Mouse (Mus musculus) Patski (cell line): ENCODE measurements around the gene Pex26. TPM values are rescaled to one million over a fixed set of nuclear protein-coding genes. Genes with fewer than 3 reads are reported as not detected.

ENCODE experiments used
- ATAC-seq: fragments of 100-300 bp; one replicate; pipeline ENCODE4 v1.8.0; 2021
- CTCF ChIA-PET: fragments of 350-600 bp; sonication (Branson Sonifier 250); formaldehyde crosslinking; loops from one replicate; lab custom pipeline; 2022; ENCODE audit warnings: inconsistent platforms; lab: Charles Lee
- POLR2A ChIA-PET: fragments of 350-600 bp; sonication (Branson Sonifier 250); formaldehyde crosslinking; loops from one replicate; lab custom pipeline; 2022; ENCODE audit warnings: antibody characterized with exemption, inconsistent platforms; lab: Charles Lee
- DNase-seq: peaks from one replicate; pipeline ENCODE4 v3.0.0-alpha.2; 2011; ENCODE audit warnings: low read depth, low spot score
- H3K27me3 ChIP-seq: fragments of 371-371 bp; one replicate; pipeline ENCODE4 v1.5.1; 2021
- CTCF ChIP-seq: fragments of 100-300 bp; IDR thresholded peaks from one replicate; pipeline ENCODE4 v1.5.1; 2021
- in situ Hi-C: fragments of 300-500 bp; cut with MboI; formaldehyde crosslinking; loops from 3 replicates; pipeline ENCODE4 v1.11.1; 2018; ENCODE audit warnings: low pct_unique_long_range_greater_than_20kb, mixed read lengths
- polyA plus RNA-seq: library from polyadenylated mRNA; unstranded; gene quantifications from one replicate; pipeline ENCODE4 v1.2.3, GENCODE M21; 2021

Pex26 gene
- polyA plus RNA-seq: 22.1 TPM

- H3K27me3 ChIP-seq: no peaks in the 10 kb centered on the region
- peak; percentile 87 for ATAC-seq
- ChIA-PET POLR2A (interaction anchor here (0.6 to 0.9 kb wide), 2 partner anchors 213 to 1302 kb away, joined by 3 read pairs; no protein-coding TSS in a partner anchor), CTCF (interaction anchor here (1.2 to 2.2 kb wide), 3 partner anchors 9 to 203 kb away, joined by 3 to 6 read pairs (median 4); no protein-coding TSS in a partner anchor)
- in situ Hi-C loops: no loop called here
- peak; percentile 47 for DNase-seq
- no peak for TF ChIP-seq CTCF
Measured at GRCm38 (mm10) chr6:121183414-121184173, at the start of gene Pex26. Gene Pex26, plus strand, starts transcription at chr6:121183667.

- in situ Hi-C loops: loop anchor here (5.0 kb wide), 1 partner anchor 43 kb away; no protein-coding TSS in a partner anchor
- ChIA-PET CTCF (interaction anchor here (1.5 kb wide), 1 partner anchor 9 kb away, joined by 4 read pairs; no protein-coding TSS in a partner anchor), POLR2A (no interaction called here)
- no peak for ATAC-seq
- H3K27me3 ChIP-seq: no peaks in the 10 kb centered on the region
- no peak for DNase-seq
- no peak for TF ChIP-seq CTCF
Measured at GRCm38 (mm10) chr6:121134249-121134648, 49.2 kb upstream of the Pex26 start.

DNA sequence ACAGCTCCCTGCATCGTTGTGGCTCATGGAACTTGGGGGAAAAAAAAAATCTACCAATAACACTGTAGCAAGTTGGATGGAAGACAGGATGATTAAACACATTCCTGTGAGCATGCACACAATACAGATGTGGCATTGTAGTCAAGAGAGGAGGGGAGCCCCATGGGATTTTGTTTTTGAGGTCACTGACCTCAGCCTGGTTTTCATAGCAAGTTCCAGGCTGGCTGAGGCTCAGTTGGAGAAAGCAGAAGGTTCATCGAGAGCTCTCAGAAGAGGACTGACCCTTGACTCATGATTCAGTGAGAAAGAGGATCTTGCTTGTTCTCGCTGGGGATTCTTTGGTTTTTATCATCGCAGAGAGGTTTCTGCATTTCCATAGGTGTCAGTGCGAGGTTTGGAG is 48.6 kb upstream of the Pex26 start:
- ATAC-seq (no peak), DNase-seq (no peak)
- no peaks in the 10 kb centered on the region for H3K27me3 ChIP-seq
- TF ChIP-seq CTCF: no peak
- in situ Hi-C loops: loop anchor here (5.0 kb wide), 1 partner anchor 42 kb away; no protein-coding TSS in a partner anchor
- CTCF ChIA-PET: interaction anchor here (1.5 kb wide), 1 partner anchor 8 kb away, joined by 4 read pairs; no protein-coding TSS in a partner anchor
- POLR2A ChIA-PET: no interaction called here

GRCm38 (mm10) chr6:121137222-121137621 is 46.2 kb upstream of the Pex26 start:
- in situ Hi-C loops: no loop called here
- TF ChIP-seq CTCF: no peak
- POLR2A ChIA-PET: no interaction called here
- DNase-seq (no peak), ATAC-seq (no peak)
- no peaks in the 10 kb centered on the region for H3K27me3 ChIP-seq
- CTCF ChIA-PET: interaction anchor here (1.6 kb wide), 1 partner anchor 33 kb away, joined by 3 read pairs; no protein-coding TSS in a partner anchor

DNA sequence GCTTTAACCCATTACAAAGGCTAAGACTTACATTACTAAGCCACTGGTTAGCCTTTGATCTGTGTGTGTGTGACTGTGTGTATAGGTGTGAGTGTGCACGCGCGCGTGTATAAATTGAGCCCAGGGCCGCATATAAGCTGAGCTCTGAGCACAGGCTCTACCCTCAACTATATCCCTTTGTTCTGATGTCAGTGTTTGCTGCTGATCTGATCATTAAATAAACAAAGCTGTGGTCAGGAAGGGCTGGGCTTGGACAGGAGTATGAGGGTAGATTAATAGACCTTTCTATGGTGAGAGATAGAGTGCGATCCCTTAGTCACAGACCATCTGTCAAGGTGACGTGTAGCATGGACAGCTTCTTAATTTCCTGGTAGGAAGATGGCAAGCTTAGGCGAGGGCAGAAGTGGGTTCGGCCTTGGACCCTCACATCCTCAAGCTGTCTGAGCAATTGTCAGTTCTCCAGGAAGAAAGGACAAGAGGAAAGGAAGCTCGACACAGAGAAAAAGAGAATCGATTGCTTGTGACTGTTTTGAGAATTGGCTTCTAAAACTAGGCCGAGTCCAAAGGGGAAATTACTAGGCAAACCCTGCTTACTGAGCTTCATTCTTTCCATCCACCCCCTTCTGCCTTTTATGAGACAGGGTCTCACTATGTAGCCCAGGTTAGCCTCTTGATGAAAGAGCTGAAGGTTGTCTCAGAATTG is 45.0 kb upstream of the Pex26 start:
- in situ Hi-C loops: no loop called here
- H3K27me3 ChIP-seq: no peaks in the 10 kb centered on the region
- ATAC-seq: no peak

DNA sequence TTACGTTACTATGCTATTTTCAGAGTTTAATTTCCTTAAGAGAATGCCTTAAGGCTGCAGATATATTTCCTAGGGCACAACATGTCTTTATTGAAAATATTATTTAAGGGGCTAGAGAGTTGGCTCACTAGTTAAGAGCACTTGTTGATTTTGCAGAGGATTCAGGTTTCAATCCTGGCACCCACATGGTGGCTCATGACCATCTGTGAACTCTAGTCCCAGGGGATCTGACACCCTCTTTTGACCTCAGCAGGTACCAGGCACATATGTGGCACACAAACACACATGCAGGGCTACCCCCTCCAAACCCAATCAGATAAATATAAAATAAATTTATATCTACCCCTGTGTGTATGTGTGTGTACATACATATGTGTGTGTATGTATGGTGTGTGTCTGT is 44.2 kb upstream of the Pex26 start:
- DNase-seq: no peak
- ChIA-PET CTCF (interaction anchor here (0.8 to 5.2 kb wide), 6 partner anchors 8 to 40 kb away, joined by 3 to 25 read pairs (median 5); partner anchors contain the start of gene Mical3), POLR2A (interaction anchor here (0.8 kb wide), 1 partner anchor 33 kb away, joined by 3 read pairs; no protein-coding TSS in a partner anchor)
- H3K27me3 ChIP-seq: no peaks in the 10 kb centered on the region
- no peak for TF ChIP-seq CTCF
- in situ Hi-C loops: no loop called here
- no peak for ATAC-seq

More for the DNA sequence above, 45.0 kb upstream of the Pex26 start:
- CTCF ChIA-PET: interaction anchor here (0.7 to 5.2 kb wide), 6 partner anchors 7 to 167 kb away, joined by 3 to 25 read pairs (median 4); partner anchors contain the start of gene Mical3
- no peak for TF ChIP-seq CTCF
- POLR2A ChIA-PET: interaction anchor here (0.8 kb wide), 1 partner anchor 34 kb away, joined by 3 read pairs; no protein-coding TSS in a partner anchor
- no peak for DNase-seq

- ChIA-PET CTCF (interaction anchor here (1.1 to 5.2 kb wide), 4 partner anchors 8 to 16 kb away, joined by 3 to 25 read pairs (median 6); partner anchors contain the start of gene Mical3), POLR2A (no interaction called here)
- H3K27me3 ChIP-seq: no peaks in the 10 kb centered on the region
- no peak for TF ChIP-seq CTCF
- in situ Hi-C loops: no loop called here
- DNase-seq (no peak), ATAC-seq (no peak)
Measured at GRCm38 (mm10) chr6:121142298-121142697, 41.2 kb upstream of the Pex26 start.

DNA sequence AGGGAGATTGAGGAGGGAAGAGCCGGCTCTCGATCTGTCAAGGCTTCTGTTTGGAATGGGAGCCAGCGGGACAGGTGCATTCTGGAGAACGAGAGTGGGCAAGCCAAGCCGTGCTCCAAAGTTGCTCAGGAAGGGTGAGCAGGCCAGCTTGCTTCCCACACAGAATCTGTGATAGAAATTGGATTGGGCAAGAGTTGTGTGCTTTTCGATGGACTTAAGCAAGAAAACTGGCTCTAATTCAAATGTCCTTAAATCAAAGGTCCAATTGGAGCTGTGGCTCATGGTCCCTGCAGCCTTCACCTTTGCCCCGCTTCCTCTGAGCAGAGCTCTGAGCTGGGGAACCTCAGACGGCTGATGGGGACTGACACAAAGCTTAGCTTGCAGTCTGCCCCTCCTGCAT is 40.0 kb upstream of the Pex26 start:
- POLR2A ChIA-PET: no interaction called here
- DNase-seq (no peak), ATAC-seq (no peak)
- in situ Hi-C loops: no loop called here
- CTCF ChIA-PET: interaction anchor here (1.1 to 1.8 kb wide), 3 partner anchors 9 to 162 kb away, joined by 3 to 4 read pairs (median 4); no protein-coding TSS in a partner anchor
- no peaks in the 10 kb centered on the region for H3K27me3 ChIP-seq
- TF ChIP-seq CTCF: no peak

DNA sequence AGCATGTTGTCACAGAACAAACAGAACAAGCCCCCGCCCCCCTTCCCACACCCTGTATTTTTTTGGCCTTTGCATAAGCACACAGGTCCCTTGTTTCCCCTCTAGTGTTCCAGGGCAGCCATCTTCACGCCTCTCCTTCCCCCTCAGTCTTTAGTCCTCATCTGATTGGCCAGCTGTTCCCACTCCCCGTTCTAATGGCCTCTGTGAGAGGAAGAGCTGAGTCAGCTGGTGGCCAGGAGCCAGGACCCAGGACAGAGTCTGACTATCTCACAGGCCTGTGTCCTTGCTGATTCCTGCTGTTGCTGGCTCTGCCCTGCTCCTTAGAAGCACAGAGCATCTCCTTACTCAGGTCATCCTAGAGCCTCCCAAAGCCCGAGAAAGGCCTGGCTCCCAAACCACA is 39.4 kb upstream of the Pex26 start:
- no peak for ATAC-seq
- ChIA-PET CTCF (interaction anchor here (1.8 kb wide), 1 partner anchor 10 kb away, joined by 4 read pairs; no protein-coding TSS in a partner anchor), POLR2A (no interaction called here)
- in situ Hi-C loops: no loop called here
- TF ChIP-seq CTCF: no peak
- DNase-seq: no peak
- H3K27me3 ChIP-seq: no peaks in the 10 kb centered on the region

- CTCF ChIA-PET: interaction anchor here (1.2 to 1.3 kb wide), 2 partner anchors 10 to 28 kb away, joined by 3 read pairs; no protein-coding TSS in a partner anchor
- TF ChIP-seq CTCF: no peak
- POLR2A ChIA-PET: interaction anchor here (0.6 kb wide), 2 partner anchors 51 to 432 kb away, joined by 3 to 5 read pairs; no protein-coding TSS in a partner anchor
- H3K27me3 ChIP-seq: no peaks in the 10 kb centered on the region
- DNase-seq: no peak
- ATAC-seq: no peak
- in situ Hi-C loops: no loop called here
Measured at GRCm38 (mm10) chr6:121145010-121145604, 38.4 kb upstream of the Pex26 start.
